Mouse (Mus musculus) limb, embryonic 15.5 days (tissue): ENCODE data around the gene Cltb. TPM values are rescaled to one million over a fixed set of nuclear protein-coding genes. Genes with fewer than 3 reads are reported as not detected.
"Not testable (repeated sequence)": the region's sequence is repeated elsewhere in the genome, so short reads cannot be mapped to it uniquely, and the experiment has no call there.

ENCODE experiments used
- ATAC-seq: fragments of 200-750 bp; cut with Nextera tagmentation; 2 replicates; pipeline ENCODE4 v1.8.0; 2017; ENCODE audit warnings: low read depth, moderate TSS enrichment; ENCODE audit not compliant: insufficient number of reproducible peaks, low FRiP score, low TSS enrichment
- H3K27ac ChIP-seq: fragments of 300-500 bp; sonication (generic); 2 replicates; pipeline ENCODE4 v1.5.1; 2015; ENCODE audit warnings: moderate library complexity, mild to moderate bottlenecking, inconsistent platforms
- H3K27me3 ChIP-seq: fragments of 300-500 bp; sonication (generic); 2 replicates; pipeline ENCODE4 v1.6.1; 2015; ENCODE audit warnings: inconsistent platforms
- H3K36me3 ChIP-seq: fragments of 300-500 bp; sonication (generic); 2 replicates; pipeline ENCODE4 v1.6.1; 2015; ENCODE audit warnings: inconsistent platforms
- H3K4me1 ChIP-seq: fragments of 300-500 bp; sonication (generic); 2 replicates; pipeline ENCODE4 v1.6.1; 2015; ENCODE audit warnings: inconsistent platforms
- H3K4me2 ChIP-seq: fragments of 300-500 bp; sonication (generic); 2 replicates; pipeline ENCODE4 v1.6.1; 2015; ENCODE audit warnings: mild to moderate bottlenecking, inconsistent platforms
- H3K4me3 ChIP-seq: fragments of 300-500 bp; sonication (generic); 2 replicates; pipeline ENCODE4 v1.5.1; 2015; ENCODE audit warnings: mild to moderate bottlenecking, inconsistent platforms
- H3K9ac ChIP-seq: fragments of 300-500 bp; sonication (generic); 2 replicates; pipeline ENCODE4 v1.6.1; 2015; ENCODE audit warnings: inconsistent platforms
- H3K9me3 ChIP-seq: fragments of 300-500 bp; sonication (generic); 2 replicates; pipeline ENCODE4 v1.6.1; 2016; ENCODE audit warnings: inconsistent platforms
- WGBS: fragments of 180-500 bp; shearing (Covaris S2); methylation state at CpG from one replicate; pipeline ENCODE4 v1.1.7; 2015; 5-methylcytosine and 5-hydroxymethylcytosine counted together
- polyA plus RNA-seq: library from polyadenylated mRNA; unstranded; fragments of >200 nt; fragmentation: Nextera tagmentation; extraction: Ambion mirVana; gene quantifications from 2 replicates; pipeline ENCODE4 v1.2.1, GENCODE M21; 2015

Cltb gene
- polyA plus RNA-seq: 87.6 and 96.9 TPM in 2 replicates

DNA sequence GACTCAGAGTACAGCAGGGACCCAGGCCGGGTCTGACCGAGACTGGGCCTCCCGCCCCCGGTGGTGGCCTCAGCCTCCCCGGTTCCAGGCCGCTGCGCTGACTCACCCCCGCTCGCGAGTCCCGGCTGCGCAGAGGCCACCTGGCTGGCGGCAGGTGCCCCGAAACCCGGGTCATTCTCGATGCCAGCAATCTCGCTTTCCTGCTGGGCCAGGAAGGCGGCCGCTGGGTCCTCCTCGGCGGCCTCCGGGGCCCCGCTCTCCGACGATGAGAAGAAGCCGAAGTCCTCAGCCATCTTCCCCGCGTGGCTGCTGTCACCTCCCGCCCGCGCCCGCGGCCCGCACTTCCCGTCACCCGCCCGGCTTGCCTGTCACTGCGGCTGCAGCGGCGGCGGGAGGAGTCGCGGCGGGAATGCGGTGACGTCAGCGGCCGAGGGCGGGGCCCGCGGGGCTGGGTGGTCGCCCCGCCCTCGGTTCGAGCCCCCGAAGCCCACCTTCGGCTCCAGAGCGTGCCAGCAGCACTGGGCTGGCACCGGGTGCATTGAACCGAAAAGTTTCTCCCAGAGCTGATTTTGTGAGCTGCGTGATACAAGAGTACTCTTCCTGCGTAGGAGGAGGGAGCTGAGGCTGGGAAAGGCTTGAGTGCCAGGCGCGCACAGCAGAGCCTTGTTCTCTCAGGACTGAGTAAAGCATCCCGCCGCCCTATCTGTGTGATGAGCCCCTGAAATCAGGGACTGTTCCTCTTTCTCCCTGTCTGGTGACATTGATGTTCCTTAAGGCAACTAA, at the start of gene Cltb:
Gene Cltb (minus strand): TSS at position 373 of the 783 bp plus-strand sequence.
- Histone ChIP-seq H3K4me2 (peak within 1 kb of the TSS; percentile 93), H3K4me1 (peaks cover 21% of the 10 kb centered on the region), H3K27me3 (no peaks in the 10 kb centered on the region), H3K4me3 (peak within 1 kb of the TSS; percentile 76), H3K9me3 (no peaks in the 10 kb centered on the region), H3K9ac (peak within 1 kb of the TSS; percentile 79), H3K36me3 (0 out of 2 replicates have a peak, but pooled peaks cover under 1% of the 10 kb centered on the region), H3K27ac (peak within 1 kb of the TSS; percentile 65)
- WGBS: under 1% methylated on average over 66 of the region's 66 CpGs
- ATAC-seq: 0 out of 2 replicates have a peak, but pooled peaks have one; percentile 27

DNA sequence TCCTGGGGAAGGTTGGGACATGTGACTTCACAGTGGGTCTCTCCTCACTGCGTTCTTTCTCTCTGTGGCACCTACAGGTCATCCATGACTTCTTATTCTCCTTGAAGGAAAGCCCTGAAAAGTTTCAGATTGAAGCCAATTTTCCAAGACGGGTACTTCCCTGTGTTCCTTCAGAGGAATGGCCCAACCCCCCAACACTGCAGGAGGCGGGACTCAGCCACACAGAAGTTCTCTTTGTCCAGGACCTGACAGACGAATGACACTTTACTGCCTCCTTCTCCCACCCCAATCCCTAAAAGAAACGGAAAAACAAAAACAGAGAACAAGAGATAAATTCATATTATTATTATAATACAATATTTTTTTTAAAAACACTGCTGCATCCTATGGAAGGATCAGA, 49.7 kb upstream of the Cltb start:
- Histone ChIP-seq H3K4me3 (no peak overlapping the region), H3K9me3 (no peaks in the 10 kb centered on the region), H3K36me3 (peaks cover 76% of the 10 kb centered on the region), H3K4me2 (no peak overlapping the region), H3K27ac (no peak overlapping the region), H3K9ac (no peak overlapping the region), H3K27me3 (no peaks in the 10 kb centered on the region), H3K4me1 (no peaks in the 10 kb centered on the region)
- no peak for ATAC-seq
- 66% methylated on average over 5 of the region's 5 CpGs for WGBS

DNA sequence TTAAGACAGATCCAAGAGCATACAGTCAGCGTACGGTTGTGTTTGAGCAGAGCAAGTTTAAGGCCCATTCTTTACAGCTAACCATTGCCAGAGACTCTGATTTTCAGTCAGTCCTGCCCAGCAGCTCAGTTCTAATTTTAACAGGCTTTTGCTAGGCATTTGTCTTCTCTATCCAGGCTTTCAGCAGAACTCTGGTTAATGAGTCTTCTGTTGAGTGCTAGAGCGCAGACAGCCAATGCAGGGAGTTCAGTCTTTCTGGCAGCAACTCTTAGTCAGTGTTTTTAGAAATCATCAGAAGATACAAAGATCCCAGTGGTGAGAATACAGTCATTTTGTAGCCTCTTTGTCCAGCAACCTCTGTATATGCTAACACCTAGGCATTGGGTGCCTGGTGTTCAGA, 39.3 kb upstream of the Cltb start:
- Histone ChIP-seq H3K9ac (no peak overlapping the region), H3K36me3 (peaks cover 96% of the 10 kb centered on the region)

DNA sequence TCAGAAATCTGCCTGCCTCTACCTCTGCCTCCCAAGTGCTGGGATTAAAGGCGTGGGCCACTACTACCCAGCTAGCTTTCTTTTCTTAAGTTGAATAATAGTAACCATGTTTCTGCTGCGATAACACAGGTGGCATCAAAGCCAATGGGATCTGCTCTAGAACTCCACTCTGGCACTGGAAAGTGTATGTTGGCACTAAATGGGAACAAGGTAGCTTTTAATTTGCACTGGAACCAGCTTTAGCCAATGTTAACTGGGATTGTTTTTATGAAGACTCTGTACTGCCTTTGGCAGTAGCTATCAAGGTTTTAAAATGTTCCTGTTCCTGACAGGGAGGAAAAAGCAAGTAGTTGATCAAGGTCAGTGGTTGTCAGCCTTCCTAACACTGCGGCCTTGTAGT, 23.9 kb upstream of the Cltb start:
- no peaks in the 10 kb centered on the region for H3K4me1 ChIP-seq
- H3K4me2 ChIP-seq: no peak overlapping the region
- ATAC-seq: no peak
- H3K27ac ChIP-seq: no peak overlapping the region
- peaks cover 36% of the 10 kb centered on the region for H3K36me3 ChIP-seq
- WGBS: 93% methylated on average over 3 of the region's 3 CpGs
- H3K9ac ChIP-seq: no peak overlapping the region
- H3K9me3 ChIP-seq: no peaks in the 10 kb centered on the region
- no peaks in the 10 kb centered on the region for H3K27me3 ChIP-seq
- no peak overlapping the region for H3K4me3 ChIP-seq

More for the DNA sequence above, 39.3 kb upstream of the Cltb start:
- no peaks in the 10 kb centered on the region for H3K27me3 ChIP-seq
- no peak overlapping the region for H3K4me2 ChIP-seq
- no peak overlapping the region for H3K4me3 ChIP-seq
- no peaks in the 10 kb centered on the region for H3K4me1 ChIP-seq
- ATAC-seq: no peak
- no peak overlapping the region for H3K27ac ChIP-seq
- WGBS: 98% methylated on average over 3 of the region's 3 CpGs
- H3K9me3 ChIP-seq: no peaks in the 10 kb centered on the region

DNA sequence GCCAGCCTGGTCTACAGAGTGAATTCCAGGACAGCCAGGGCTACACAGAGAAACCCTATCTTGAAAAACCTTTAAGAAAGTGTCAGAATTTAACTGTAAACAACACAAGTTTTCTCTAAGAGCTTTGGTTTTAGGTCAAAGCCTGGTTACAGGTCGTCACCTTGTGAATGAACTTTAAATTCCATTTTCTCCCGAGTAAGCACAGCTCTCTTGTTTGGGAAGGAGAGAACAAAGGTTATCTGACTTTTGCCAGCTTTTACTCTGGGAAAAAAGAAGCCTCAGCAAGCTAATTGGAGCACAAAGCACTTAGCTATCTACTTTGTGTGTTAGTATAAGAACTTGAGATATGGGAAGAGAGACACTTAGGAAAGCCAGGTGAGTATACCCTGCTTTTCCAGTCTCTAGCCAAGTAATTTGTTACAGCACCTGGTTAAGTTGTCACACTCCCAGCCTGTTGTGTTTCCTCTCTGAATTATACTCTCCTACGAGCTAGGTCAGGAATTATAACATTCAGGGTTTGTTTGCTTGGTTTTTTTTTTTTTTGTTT, 21.7 kb upstream of the Cltb start:
- Histone ChIP-seq H3K27me3 (no peaks in the 10 kb centered on the region), H3K4me2 (no peak overlapping the region), H3K4me1 (no peaks in the 10 kb centered on the region), H3K27ac (no peak overlapping the region), H3K36me3 (peaks cover 17% of the 10 kb centered on the region), H3K9me3 (no peaks in the 10 kb centered on the region), H3K9ac (no peak overlapping the region), H3K4me3 (no peak overlapping the region)
- no peak for ATAC-seq
- 84% methylated on average over 3 of the region's 3 CpGs for WGBS

DNA sequence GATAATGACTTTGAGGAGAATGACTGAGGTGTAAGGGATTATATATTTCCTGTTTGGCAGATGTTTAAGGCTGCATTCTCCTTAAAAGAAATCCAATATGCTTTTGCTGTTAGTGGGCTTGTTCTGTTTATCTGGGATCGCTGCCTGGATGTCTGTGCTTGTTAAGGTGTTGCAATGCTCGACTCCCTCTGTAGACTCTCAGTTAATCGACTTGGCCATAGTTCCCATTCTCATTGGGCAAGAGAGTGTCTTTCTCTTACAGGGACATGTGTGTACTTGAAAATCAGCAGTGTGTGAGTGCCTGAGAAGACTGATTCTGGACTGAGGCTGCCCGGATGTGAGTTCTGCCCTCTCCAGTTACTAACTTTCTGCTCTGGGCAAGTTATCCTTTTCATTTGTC, 18.0 kb upstream of the Cltb start:
- Histone ChIP-seq H3K9ac (no peak overlapping the region), H3K4me2 (no peak overlapping the region), H3K4me1 (peaks cover 2% of the 10 kb centered on the region; the same call in 1 of the 2 replicates), H3K36me3 (peaks cover 7% of the 10 kb centered on the region), H3K4me3 (no peak overlapping the region), H3K27me3 (no peaks in the 10 kb centered on the region), H3K27ac (no peak overlapping the region; the same call in 1 of the 2 replicates), H3K9me3 (no peaks in the 10 kb centered on the region)
- 49% methylated on average over 4 of the region's 4 CpGs for WGBS
- ATAC-seq: no peak

DNA sequence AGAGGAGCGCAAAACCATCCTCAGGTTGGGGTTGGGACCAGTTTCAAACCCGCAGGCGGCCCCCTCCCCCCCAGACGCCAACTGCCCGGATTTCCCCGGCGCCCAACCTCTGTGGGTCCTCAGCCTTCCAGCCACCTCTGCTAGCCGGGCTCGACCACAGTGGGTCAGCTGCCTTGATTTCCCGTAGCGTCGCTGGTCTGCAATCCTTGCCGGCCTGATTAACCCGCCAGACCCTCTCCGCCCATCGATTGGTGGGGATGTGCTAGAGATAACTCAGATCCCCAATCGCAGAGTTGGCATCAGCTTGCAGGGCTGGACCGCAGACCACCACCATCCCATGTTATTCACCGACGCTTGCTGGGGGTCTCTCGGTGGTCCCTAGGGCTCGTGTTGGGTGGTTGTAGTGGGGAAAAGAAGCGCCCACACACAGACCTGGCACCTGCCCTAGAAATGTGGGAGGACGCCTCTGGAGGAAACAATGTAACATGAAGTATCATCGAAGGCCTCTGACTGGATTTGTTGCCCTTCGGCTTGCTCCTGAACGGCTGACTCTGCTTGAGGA, 10.9 kb upstream of the Cltb start:
- H3K4me2 ChIP-seq: peak overlapping the region; percentile 86
- no peaks in the 10 kb centered on the region for H3K27me3 ChIP-seq
- peak overlapping the region; percentile 89 for H3K9ac ChIP-seq
- H3K9me3 ChIP-seq: no peaks in the 10 kb centered on the region
- under 1% methylated on average over 27 of the region's 27 CpGs for WGBS
- peaks cover 13% of the 10 kb centered on the region for H3K4me1 ChIP-seq
- H3K36me3 ChIP-seq: no peaks in the 10 kb centered on the region
- ATAC-seq: no peak
- H3K27ac ChIP-seq: peak overlapping the region; percentile 87
- H3K4me3 ChIP-seq: peak overlapping the region; percentile 91

DNA sequence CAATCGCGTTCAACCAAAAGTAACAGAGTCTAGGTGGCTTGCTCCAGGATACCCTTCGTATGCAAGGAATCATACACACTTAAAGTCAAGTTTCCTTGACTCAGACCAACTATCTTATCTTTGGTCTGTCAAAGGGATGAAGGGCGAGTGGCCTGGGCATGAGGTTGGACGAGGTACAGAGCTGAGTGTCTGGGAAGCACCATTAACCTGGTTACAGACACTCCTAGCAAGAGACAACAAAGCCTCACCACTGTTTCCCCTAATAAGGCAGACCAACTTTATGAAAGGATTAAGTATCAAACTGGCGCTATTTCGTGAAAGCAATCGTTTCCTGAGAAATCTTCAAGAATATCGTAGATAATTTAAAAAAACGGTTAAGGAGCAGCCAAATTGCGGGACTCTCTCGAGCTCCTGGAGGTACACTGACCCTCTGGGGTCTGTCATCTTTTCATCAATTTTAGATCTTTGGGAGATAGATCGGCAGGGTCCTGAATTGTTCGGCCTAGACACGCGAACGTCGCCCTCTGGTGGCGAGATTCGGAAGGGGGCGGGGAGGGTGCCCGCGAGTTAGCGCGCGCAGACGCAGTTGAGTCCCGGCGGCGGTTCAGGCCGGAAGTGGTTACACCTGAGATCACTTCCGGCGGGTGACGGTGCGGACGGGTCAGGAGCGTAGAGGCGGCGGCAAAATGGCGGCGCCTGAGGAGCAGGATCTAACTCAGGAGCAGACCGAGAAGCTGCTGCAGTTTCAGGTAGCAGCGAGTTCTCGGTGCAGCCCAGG, 10.2 kb upstream of the Cltb start, which contains the start of gene Faf2:
Gene Faf2 (plus strand): TSS at position 630 of the 778 bp plus-strand sequence.
- peak; percentile 97 for ATAC-seq
- peak within 1 kb of the TSS; percentile 86 for H3K4me2 ChIP-seq
- peak within 1 kb of the TSS; percentile 91 for H3K4me3 ChIP-seq
- no peaks in the 10 kb centered on the region for H3K9me3 ChIP-seq
- H3K9ac ChIP-seq: peak within 1 kb of the TSS; percentile 89
- peaks cover 13% of the 10 kb centered on the region for H3K4me1 ChIP-seq
- H3K27me3 ChIP-seq: no peaks in the 10 kb centered on the region
- no peaks in the 10 kb centered on the region for H3K36me3 ChIP-seq
- 11% methylated on average over 44 of the region's 44 CpGs for WGBS
- peak within 1 kb of the TSS; percentile 87 for H3K27ac ChIP-seq

DNA sequence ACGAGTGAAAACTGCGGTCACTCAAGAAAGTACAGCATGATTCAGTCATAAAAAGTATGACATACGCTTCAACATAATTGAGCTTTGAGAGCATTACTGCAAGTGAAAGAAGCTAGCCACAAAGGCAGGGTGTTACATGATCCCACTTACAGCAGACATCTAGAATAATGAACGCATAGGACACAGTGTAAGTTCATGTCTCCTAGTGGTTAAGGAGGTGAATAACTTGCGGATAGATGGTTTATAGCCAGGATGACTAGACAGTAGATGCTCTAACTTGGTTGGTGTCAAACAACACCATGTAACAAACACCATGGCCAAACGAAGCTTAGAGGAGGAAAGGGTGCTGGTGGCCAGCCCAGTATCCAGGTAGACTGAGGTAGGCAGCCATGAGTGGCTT, 5.9 kb upstream of the Cltb start:
- H3K4me2 ChIP-seq: no peak overlapping the region
- H3K4me1 ChIP-seq: no peaks in the 10 kb centered on the region
- no peak for ATAC-seq
- H3K9ac ChIP-seq: no peak overlapping the region
- H3K36me3 ChIP-seq: no peaks in the 10 kb centered on the region
- WGBS: 63% methylated on average over 6 of the region's 6 CpGs
- no peak overlapping the region for H3K27ac ChIP-seq
- no peak overlapping the region for H3K4me3 ChIP-seq
- no peaks in the 10 kb centered on the region for H3K27me3 ChIP-seq
- H3K9me3 ChIP-seq: no peaks in the 10 kb centered on the region

DNA sequence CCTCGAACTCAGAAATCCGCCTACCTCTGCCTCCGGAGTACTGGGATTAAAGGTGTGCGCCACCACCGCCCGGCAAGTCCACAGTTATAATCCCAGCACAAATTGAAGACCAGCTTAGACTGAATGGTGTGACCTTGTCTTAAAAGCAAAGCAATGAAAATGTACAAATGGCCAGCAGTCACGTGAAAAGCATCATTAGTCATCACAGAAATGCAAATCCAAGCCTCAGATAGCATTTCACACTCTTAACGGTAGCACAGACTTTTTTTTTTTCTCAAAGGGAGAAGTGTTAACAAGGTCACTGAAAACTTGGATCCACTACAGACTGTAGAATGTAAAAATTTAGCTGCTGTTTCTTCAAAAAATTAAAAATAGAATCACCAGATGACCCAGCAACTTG, 5.2 kb upstream of the Cltb start:
- 78% methylated on average over 8 of the region's 8 CpGs for WGBS
- H3K27me3 ChIP-seq: no peaks in the 10 kb centered on the region
- H3K4me3 ChIP-seq: no peak overlapping the region
- ATAC-seq: no peak
- H3K9ac ChIP-seq: no peak overlapping the region
- no peak overlapping the region for H3K4me2 ChIP-seq
- no peaks in the 10 kb centered on the region for H3K9me3 ChIP-seq
- H3K27ac ChIP-seq: no peak overlapping the region
- no peaks in the 10 kb centered on the region for H3K36me3 ChIP-seq
- peaks cover 4% of the 10 kb centered on the region for H3K4me1 ChIP-seq

DNA sequence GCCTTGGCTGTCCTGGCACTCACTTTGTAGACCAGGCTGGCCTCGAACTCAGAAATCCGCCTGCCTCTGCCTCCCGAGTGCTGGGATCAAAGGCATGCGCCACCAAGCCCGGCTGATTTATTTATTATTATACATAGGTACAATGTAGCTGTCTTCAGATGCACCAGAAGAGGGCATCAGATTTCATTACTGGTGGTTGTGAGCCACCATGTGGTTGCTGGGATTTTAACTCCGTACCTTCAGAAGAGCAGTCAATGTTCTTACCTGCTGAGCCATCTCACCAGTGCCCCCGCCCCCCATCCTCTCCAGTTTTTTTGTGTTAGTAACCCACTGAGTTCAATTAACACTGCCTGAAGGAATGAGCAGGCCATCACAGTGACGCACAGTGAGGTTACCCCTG, 2.0 kb upstream of the Cltb start:
- H3K4me3 ChIP-seq, H3K36me3 ChIP-seq, H3K27me3 ChIP-seq, H3K27ac ChIP-seq, ATAC-seq, H3K9ac ChIP-seq, H3K4me2 ChIP-seq, H3K9me3 ChIP-seq: not testable (repeated sequence)
- H3K4me1 ChIP-seq: peaks cover 21% of the 10 kb centered on the region
- 84% methylated on average over 8 of the region's 8 CpGs for WGBS
